Mouse (Mus musculus): Measurements from ENCODE around the gene Ppp1r13l. TPM values are rescaled to one million over a fixed set of nuclear protein-coding genes. Genes with fewer than 3 reads are reported as not detected.
A peak's percentile ranks its signal among the peaks of the same experiment; 100 is the strongest.

Gene Ppp1r13l
- polyA plus RNA-seq, 1 experiment from 2014 or later: 2.6 TPM

DNA sequence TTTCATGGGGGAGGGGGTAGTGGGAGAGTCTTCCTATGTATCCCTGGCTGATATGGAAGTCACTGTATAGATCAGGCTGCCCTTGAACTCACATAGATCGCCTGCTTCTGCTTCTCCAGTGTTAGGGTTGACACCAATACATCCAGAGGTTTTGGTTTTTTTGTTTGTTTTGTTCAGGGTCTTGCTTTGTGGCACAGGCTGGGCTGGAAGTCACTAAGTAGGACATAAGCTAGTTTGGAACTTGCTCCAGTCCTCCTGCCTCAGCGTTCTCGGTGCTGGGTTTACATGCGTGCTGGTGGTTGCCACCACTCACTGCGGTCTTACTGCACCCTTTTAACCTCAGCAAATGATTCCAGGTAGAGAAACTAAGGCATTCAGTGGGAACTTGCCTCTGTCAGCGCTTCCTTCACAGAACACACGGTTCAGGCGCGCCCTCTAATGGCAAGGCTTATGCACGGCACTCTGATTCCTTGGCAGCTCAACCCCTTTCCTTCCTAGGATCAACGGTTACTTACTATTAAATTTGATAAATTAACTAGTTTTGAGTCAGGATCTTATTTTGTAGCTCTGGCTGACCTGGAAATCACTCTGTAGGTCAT lies 16.2 kb upstream of the Ppp1r13l start:
- peak overlapping the region; percentile 92; the same call in 1 of the 2 replicates for H3K4me2 ChIP-seq (replicated peaks)
- ATAC-seq (ENCODE audit: low FRiP score): no peak
- no peak overlapping the region for H3K9ac ChIP-seq
- H3K36me3 ChIP-seq (replicated peaks; ENCODE audit: control insufficient read depth, insufficient read depth): peaks cover 3% of the 10 kb centered on the region; the same call in 1 of the 2 replicates
- H3K27me3 ChIP-seq (ENCODE audit: control insufficient read depth, insufficient read depth, low read length): peaks cover 15% of the 10 kb centered on the region
- 0 out of 2 replicates have a peak overlapping the region, but pooled peaks have one; percentile 39 for H3K4me3 ChIP-seq (replicated peaks; ENCODE audit: low read length)
- 1% methylated on average over 11 of the region's 11 CpGs for WGBS
- H3K27ac ChIP-seq: no peak overlapping the region
- H3K4me1 ChIP-seq (replicated peaks; ENCODE audit: control insufficient read depth, insufficient read depth, low read length): peaks cover 27% of the 10 kb centered on the region
- no peaks in the 10 kb centered on the region for H3K9me3 ChIP-seq (ENCODE audit: control insufficient read depth, low read length)
- DNase-seq (ENCODE audit: low spot score): peak; percentile 85

DNA sequence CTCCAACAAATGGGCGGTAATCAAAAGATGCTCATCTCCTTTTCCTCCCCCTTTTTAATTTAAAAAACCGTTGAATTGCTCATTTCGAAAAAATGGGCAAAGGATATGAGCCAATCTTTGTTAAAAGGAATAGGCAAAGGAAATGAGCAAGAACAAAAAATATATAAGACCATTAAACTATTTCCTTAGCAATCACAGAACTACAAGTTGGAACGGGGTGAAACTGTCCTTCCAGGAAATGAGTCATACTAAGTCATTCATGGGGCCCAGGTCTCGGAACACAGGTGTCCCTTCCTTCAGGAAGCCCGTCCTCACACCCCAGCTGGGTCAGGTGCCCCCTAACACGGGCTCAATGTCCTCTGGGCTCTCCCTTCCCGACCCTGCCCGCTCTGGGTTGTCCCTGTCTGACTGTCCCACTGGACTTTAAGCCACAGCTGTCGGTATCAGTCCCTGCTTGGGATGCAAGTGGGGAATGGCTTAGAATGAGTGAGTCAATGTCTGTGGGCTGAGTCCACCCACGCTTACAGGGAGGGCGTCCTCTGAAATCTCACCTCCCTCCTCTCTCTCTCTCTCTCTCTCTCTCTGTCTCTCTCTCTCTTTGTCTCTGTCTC lies 15.2 kb upstream of the Ppp1r13l start, which contains the start of gene Ercc1:
Ercc1 (plus strand) TSS at position 542 of the 611 bp plus-strand sequence.
- Histone ChIP-seq H3K4me3 (replicated peaks; ENCODE audit: low read length) (peak within 1 kb of the TSS; percentile 60), H3K4me1 (replicated peaks; ENCODE audit: control insufficient read depth, insufficient read depth, low read length) (peaks cover 27% of the 10 kb centered on the region), H3K9me3 (ENCODE audit: control insufficient read depth, low read length) (no peaks in the 10 kb centered on the region), H3K27ac (peak within 1 kb of the TSS; percentile 90), H3K9ac (peak within 1 kb of the TSS; percentile 72), H3K4me2 (replicated peaks) (peak within 1 kb of the TSS; percentile 92), H3K27me3 (ENCODE audit: control insufficient read depth, insufficient read depth, low read length) (peaks cover 15% of the 10 kb centered on the region), H3K36me3 (replicated peaks; ENCODE audit: control insufficient read depth, insufficient read depth) (peaks cover 13% of the 10 kb centered on the region)
- peak; percentile 0; the same call in 1 of the 2 replicates for ATAC-seq (ENCODE audit: low FRiP score)
- DNase-seq (ENCODE audit: low spot score): no peak
- 26% methylated on average over 12 of the region's 12 CpGs for WGBS

DNA sequence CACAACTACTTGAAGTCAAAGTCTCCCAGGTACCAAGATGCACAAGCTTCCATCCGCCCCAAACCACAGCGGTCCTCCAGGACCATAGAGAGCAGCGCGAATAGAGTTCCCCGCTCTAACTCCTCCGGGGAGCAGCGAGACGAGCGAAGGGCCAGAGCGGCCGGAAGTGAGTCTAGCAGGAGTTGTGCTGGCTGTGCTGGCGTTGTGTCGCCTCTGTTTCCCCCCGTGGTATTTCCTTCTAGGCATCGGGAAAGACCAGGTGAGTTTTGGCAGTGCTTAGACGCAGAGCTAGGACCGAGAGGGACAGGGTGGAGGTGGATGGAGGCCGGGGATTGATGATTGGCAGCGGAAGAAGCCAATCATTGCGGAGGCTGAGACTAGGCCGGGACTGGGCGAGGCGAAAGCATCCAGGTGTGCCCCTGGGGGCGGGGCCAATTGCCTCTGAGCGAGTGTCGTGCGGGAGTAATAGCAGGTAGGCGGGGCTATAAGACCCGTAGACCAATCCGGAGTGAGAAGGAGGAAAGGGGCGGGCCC lies 14.5 kb upstream of the Ppp1r13l start:
- H3K4me3 ChIP-seq (replicated peaks; ENCODE audit: low read length): peak overlapping the region; percentile 60
- WGBS: under 1% methylated on average over 31 of the region's 31 CpGs
- H3K36me3 ChIP-seq (replicated peaks; ENCODE audit: control insufficient read depth, insufficient read depth): peaks cover 18% of the 10 kb centered on the region
- peak overlapping the region; percentile 92 for H3K4me2 ChIP-seq (replicated peaks)
- DNase-seq (ENCODE audit: low spot score): peak; percentile 94
- peaks cover 15% of the 10 kb centered on the region for H3K27me3 ChIP-seq (ENCODE audit: control insufficient read depth, insufficient read depth, low read length)
- H3K9ac ChIP-seq: peak overlapping the region; percentile 72
- H3K9me3 ChIP-seq (ENCODE audit: control insufficient read depth, low read length): no peaks in the 10 kb centered on the region
- H3K27ac ChIP-seq: peak overlapping the region; percentile 90
- ATAC-seq (ENCODE audit: low FRiP score): peak; percentile 95
- peaks cover 27% of the 10 kb centered on the region for H3K4me1 ChIP-seq (replicated peaks; ENCODE audit: control insufficient read depth, insufficient read depth, low read length)

DNA sequence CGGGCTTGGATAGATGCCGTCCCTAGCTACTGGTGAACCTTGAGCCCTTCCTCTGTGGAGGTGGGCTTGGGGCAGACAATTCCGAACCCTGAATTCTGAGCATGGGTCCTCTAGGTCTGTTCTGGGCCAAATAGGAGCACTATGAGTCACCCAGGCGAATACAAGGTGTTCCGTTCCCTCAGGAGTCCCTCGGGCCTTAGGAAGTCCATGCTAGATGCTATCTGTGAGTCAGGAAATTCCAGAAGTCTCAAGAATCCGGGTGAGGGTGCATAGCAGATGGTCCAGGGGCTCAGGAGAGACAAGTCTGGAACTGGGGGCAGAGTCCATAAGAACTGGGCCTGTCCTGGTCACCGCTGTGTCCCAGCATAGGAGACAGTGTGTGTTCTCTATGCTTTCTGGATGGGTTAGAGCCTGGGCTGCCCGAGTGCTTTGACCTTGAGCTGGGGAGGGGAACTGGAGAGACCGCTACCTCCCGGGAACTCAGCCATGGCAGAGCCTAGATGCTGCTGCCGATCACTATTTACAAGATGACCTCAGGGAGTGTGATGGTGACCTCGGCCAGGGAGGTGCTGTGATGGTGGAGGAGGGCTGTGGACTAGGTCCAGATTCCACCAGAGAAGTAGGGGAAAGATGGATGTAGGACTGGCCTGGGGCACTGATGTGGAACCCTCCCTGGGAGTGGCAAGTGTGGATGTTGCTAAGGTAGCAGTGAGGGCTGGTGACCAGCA lies 10.2 kb upstream of the Ppp1r13l start:
- Histone ChIP-seq H3K9ac (no peak overlapping the region), H3K4me1 (replicated peaks; ENCODE audit: control insufficient read depth, insufficient read depth, low read length) (peaks cover 12% of the 10 kb centered on the region), H3K4me3 (replicated peaks; ENCODE audit: low read length) (no peak overlapping the region), H3K27ac (no peak overlapping the region), H3K9me3 (ENCODE audit: control insufficient read depth, low read length) (no peaks in the 10 kb centered on the region), H3K27me3 (ENCODE audit: control insufficient read depth, insufficient read depth, low read length) (no peaks in the 10 kb centered on the region), H3K36me3 (replicated peaks; ENCODE audit: control insufficient read depth, insufficient read depth) (peaks cover 54% of the 10 kb centered on the region), H3K4me2 (replicated peaks) (no peak overlapping the region)
- 89% methylated on average over 13 of the region's 13 CpGs for WGBS
- DNase-seq (ENCODE audit: low spot score) (no peak), ATAC-seq (ENCODE audit: low FRiP score) (no peak)

DNA sequence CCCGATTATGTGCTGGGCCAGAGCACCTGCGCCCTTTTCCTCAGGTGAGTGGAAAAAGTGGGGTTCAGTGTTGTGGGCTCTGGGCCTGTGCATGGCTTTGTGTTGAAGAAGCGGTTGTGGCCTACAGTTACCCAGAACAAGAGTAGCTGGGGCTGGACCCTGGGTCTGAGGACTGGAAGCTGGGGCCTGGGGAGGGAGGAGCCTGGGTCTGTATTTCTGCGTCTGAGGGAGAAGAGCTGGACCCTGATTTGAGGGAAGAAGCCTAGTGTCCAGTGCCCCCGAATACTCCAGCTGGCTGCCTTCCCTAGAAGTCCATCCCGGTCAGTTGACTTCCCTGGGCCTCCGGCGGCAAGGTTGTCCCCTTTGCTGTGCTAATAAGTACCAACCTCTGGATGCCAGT lies 9.3 kb upstream of the Ppp1r13l start:
- no peak overlapping the region for H3K4me2 ChIP-seq (replicated peaks)
- H3K9me3 ChIP-seq (ENCODE audit: control insufficient read depth, low read length): no peaks in the 10 kb centered on the region
- peaks cover 9% of the 10 kb centered on the region for H3K4me1 ChIP-seq (replicated peaks; ENCODE audit: control insufficient read depth, insufficient read depth, low read length)
- ATAC-seq (ENCODE audit: low FRiP score) (no peak), DNase-seq (ENCODE audit: low spot score) (no peak)
- no peak overlapping the region for H3K9ac ChIP-seq
- WGBS: 97% methylated on average over 8 of the region's 8 CpGs
- H3K4me3 ChIP-seq (replicated peaks; ENCODE audit: low read length): no peak overlapping the region
- no peaks in the 10 kb centered on the region for H3K27me3 ChIP-seq (ENCODE audit: control insufficient read depth, insufficient read depth, low read length)
- H3K36me3 ChIP-seq (replicated peaks; ENCODE audit: control insufficient read depth, insufficient read depth): peaks cover 63% of the 10 kb centered on the region
- H3K27ac ChIP-seq: no peak overlapping the region

DNA sequence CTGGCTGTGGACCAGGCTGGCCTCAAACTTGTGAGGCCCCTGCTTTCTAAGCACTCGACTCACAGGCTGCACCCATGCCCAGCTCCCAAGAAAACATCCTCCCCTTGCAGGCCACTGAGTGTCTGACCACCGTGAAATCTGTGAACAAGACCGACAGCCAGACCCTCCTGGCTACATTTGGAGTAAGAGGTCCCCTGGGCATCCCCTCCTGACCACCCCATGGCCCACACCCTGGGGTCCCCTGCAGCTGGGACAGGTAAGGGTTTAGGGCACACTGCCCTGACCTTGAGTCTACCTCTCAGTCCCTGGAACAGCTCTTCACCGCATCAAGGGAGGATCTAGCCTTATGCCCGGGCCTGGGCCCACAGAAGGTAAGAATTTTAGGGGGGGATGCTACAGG lies 4.6 kb upstream of the Ppp1r13l start:
- Histone ChIP-seq H3K4me3 (replicated peaks; ENCODE audit: low read length) (no peak overlapping the region), H3K4me2 (replicated peaks) (no peak overlapping the region), H3K27me3 (ENCODE audit: control insufficient read depth, insufficient read depth, low read length) (no peaks in the 10 kb centered on the region), H3K27ac (no peak overlapping the region), H3K9me3 (ENCODE audit: control insufficient read depth, low read length) (no peaks in the 10 kb centered on the region), H3K36me3 (replicated peaks; ENCODE audit: control insufficient read depth, insufficient read depth) (peaks cover 57% of the 10 kb centered on the region), H3K4me1 (replicated peaks; ENCODE audit: control insufficient read depth, insufficient read depth, low read length) (peaks cover 10% of the 10 kb centered on the region; the same call in 1 of the 2 replicates), H3K9ac (no peak overlapping the region)
- no peak for DNase-seq (ENCODE audit: low spot score)
- no peak for ATAC-seq (ENCODE audit: low FRiP score)
- 92% methylated on average over 5 of the region's 5 CpGs for WGBS

GRCm38 (mm10) chr7:19356311-19356710 lies 3.2 kb upstream of the Ppp1r13l start:
- peaks cover 15% of the 10 kb centered on the region; the same call in 1 of the 2 replicates for H3K4me1 ChIP-seq (replicated peaks; ENCODE audit: control insufficient read depth, insufficient read depth, low read length)
- WGBS: 68% methylated on average over 10 of the region's 10 CpGs
- no peak for DNase-seq (ENCODE audit: low spot score)
- H3K27ac ChIP-seq: no peak overlapping the region
- no peak for ATAC-seq (ENCODE audit: low FRiP score)
- no peaks in the 10 kb centered on the region for H3K9me3 ChIP-seq (ENCODE audit: control insufficient read depth, low read length)
- H3K36me3 ChIP-seq (replicated peaks; ENCODE audit: control insufficient read depth, insufficient read depth): peaks cover 47% of the 10 kb centered on the region
- no peak overlapping the region for H3K9ac ChIP-seq
- H3K4me3 ChIP-seq (replicated peaks; ENCODE audit: low read length): no peak overlapping the region
- no peaks in the 10 kb centered on the region for H3K27me3 ChIP-seq (ENCODE audit: control insufficient read depth, insufficient read depth, low read length)
- H3K4me2 ChIP-seq (replicated peaks): no peak overlapping the region

- peaks cover 20% of the 10 kb centered on the region; the same call in 1 of the 2 replicates for H3K4me1 ChIP-seq (replicated peaks; ENCODE audit: control insufficient read depth, insufficient read depth, low read length)
- peaks cover 34% of the 10 kb centered on the region for H3K36me3 ChIP-seq (replicated peaks; ENCODE audit: control insufficient read depth, insufficient read depth)
- H3K4me2 ChIP-seq (replicated peaks): peak overlapping the region; percentile 85
- H3K27me3 ChIP-seq (ENCODE audit: control insufficient read depth, insufficient read depth, low read length): no peaks in the 10 kb centered on the region
- H3K9me3 ChIP-seq (ENCODE audit: control insufficient read depth, low read length): no peaks in the 10 kb centered on the region
- no peak for ATAC-seq (ENCODE audit: low FRiP score)
- 0 out of 2 replicates have a peak overlapping the region, but pooled peaks have one; percentile 72 for H3K9ac ChIP-seq
- peak overlapping the region; percentile 72; the same call in 1 of the 2 replicates for H3K4me3 ChIP-seq (replicated peaks; ENCODE audit: low read length)
- DNase-seq (ENCODE audit: low spot score): no peak
- WGBS: 93% methylated on average over 25 of the region's 25 CpGs
- H3K27ac ChIP-seq: no peak overlapping the region
Observed at GRCm38 (mm10) chr7:19357381-19358375, 1.9 kb upstream of the Ppp1r13l start.
